Mouse (Mus musculus) thymus, adult 2 months (tissue): ENCODE results near the gene Atoh8.

Experiments used
- CTCF ChIP-seq: fragments of 200-500 bp; IDR thresholded peaks from 2 replicates; pipeline ENCODE4 v1.5.1; 2012; ENCODE audit warnings: mild to moderate bottlenecking, control low read depth, low read length, moderate library complexity, borderline replicate concordance; ENCODE audit not compliant: control insufficient read depth, poor library complexity, insufficient read depth; ENCODE audit errors: extremely low read depth
- POLR2A ChIP-seq: fragments of 200-500 bp; IDR thresholded peaks from 2 replicates; pipeline ENCODE4 v1.6.1; 2012; ENCODE audit warnings: mild to moderate bottlenecking, low read length, control low read depth, moderate library complexity; ENCODE audit not compliant: control insufficient read depth, poor library complexity, insufficient read depth; ENCODE audit errors: extremely low read depth

DNA sequence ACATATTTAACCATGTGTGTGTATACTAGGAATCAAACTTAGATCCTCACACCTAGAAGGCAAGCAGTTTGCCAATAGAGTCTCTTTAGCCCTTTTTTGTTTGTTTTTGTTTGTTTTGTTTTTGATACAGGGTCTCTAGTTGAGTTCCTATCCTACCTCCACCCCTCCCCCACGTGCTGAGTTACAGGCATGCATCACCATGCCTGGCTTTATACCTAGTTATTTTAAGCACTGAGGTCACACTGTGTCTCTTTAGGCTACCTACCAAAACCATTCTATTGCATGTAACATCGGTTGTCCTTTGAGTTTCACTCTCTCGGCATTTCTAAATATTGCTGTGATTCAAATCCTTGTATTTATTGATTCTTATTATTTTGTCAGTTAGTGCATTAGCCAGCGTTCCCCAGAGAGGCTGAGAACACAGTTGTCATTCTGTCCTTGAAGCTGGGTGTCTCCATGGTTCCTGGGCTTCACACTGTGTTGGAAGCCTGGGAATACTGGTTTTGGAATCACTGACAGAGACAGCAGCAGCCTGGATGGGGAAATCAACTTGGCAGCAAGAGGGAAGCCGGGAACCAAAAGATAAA, 28.4 kb upstream of the Atoh8 start:
- TF ChIP-seq POLR2A (no peak), CTCF (no peak)
